Mouse (Mus musculus) forebrain, embryonic 10.5 days (tissue): ENCODE measurements at regions not wholly inside any gene's neighbourhood (a gene's known extent, or its start where the extent isn't known, plus 50 kb on each side); places are given as distances from the start of the nearest gene placed in this dataset.

Source experiments
- DNase-seq: peaks from one replicate; pipeline ENCODE4 v3.0.0-alpha.2; 2017; ENCODE audit warnings: low spot score; ENCODE audit errors: extremely low spot score
- H3K27ac ChIP-seq: fragments of 300-500 bp; sonication (generic); 2 replicates; pipeline ENCODE4 v1.5.1; 2016; ENCODE audit warnings: mild to moderate bottlenecking
- H3K27me3 ChIP-seq: fragments of 300-500 bp; sonication (generic); 2 replicates; pipeline ENCODE4 v1.6.1; 2016; ENCODE audit warnings: mild to moderate bottlenecking; ENCODE audit not compliant: poor library complexity, severe bottlenecking
- H3K36me3 ChIP-seq: fragments of 300-500 bp; sonication (generic); replicated peaks from 2 replicates; pipeline ENCODE4 v1.6.1; 2016; ENCODE audit warnings: mild to moderate bottlenecking, moderate library complexity
- H3K4me1 ChIP-seq: fragments of 300-500 bp; sonication (generic); 2 replicates; pipeline ENCODE4 v1.6.1; 2016
- H3K4me3 ChIP-seq: fragments of 300-500 bp; sonication (generic); 2 replicates; pipeline ENCODE4 v1.5.1; 2016; ENCODE audit warnings: mild to moderate bottlenecking, moderate library complexity
- H3K9me3 ChIP-seq: fragments of 300-500 bp; sonication (generic); 2 replicates; pipeline ENCODE4 v1.6.1; 2016; ENCODE audit warnings: mild to moderate bottlenecking, moderate library complexity
- WGBS: fragments of 180-500 bp; shearing (Covaris S2); methylation state at CpG from one replicate; pipeline ENCODE4 v1.1.7; 2016; 5-methylcytosine and 5-hydroxymethylcytosine counted together

DNA sequence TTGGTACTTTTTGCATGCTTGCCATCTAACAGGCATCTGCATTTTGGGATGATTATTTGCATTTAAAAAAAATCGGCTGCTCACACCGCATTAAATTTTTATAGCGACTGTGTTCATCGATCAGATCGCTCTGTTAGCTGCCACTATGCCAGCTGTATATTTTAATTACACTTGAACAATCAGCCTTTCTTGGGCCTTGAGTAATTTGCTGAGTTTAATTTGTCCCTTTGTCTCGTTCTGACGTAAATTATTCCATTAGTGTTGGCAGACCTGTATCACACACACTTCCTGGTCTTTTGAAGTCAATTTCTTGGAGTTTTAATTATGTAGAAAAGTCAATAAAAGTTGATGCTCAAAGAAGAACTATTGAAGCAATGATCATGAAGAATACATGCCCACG, 167.9 kb upstream of the Igfbp7 start:
- no peak overlapping the region for H3K4me3 ChIP-seq
- 88% methylated on average over 8 of the region's 8 CpGs for WGBS
- DNase-seq, result no peak
- H3K4me1 ChIP-seq, result peaks cover 15% of the 10 kb centered on the region
- H3K36me3 ChIP-seq, result no peaks in the 10 kb centered on the region
- peaks cover 7% of the 10 kb centered on the region; the same call in 1 of the 2 replicates for H3K27me3 ChIP-seq
- no peaks in the 10 kb centered on the region for H3K9me3 ChIP-seq
- no peak overlapping the region for H3K27ac ChIP-seq

DNA sequence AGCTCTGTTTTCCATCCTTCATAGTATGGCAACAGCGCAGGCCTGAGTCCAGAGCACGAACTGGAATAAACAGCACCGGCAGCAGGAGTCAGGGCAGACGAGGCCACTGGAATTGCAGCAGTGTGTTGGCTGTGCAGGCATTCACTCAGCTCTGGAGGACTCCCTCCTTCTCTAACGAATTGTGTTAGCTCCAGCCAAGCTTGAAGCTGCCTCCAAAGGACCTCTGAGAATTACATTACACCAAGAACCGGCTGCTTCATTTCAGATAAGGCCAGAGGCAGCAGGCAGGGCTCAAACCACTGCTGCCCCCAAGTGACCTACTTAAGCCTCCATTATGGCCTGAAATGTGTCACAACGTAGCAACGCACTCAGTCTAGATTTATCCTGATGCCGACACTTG, 162.5 kb upstream of the Igfbp7 start:
- Histone ChIP-seq H3K36me3 (no peaks in the 10 kb centered on the region), H3K4me1 (no peaks in the 10 kb centered on the region), H3K4me3 (no peak overlapping the region), H3K9me3 (peaks cover 2% of the 10 kb centered on the region; the same call in 1 of the 2 replicates), H3K27me3 (no peaks in the 10 kb centered on the region), H3K27ac (no peak overlapping the region)
- no peak for DNase-seq
- 74% methylated on average over 9 of the region's 9 CpGs for WGBS

DNA sequence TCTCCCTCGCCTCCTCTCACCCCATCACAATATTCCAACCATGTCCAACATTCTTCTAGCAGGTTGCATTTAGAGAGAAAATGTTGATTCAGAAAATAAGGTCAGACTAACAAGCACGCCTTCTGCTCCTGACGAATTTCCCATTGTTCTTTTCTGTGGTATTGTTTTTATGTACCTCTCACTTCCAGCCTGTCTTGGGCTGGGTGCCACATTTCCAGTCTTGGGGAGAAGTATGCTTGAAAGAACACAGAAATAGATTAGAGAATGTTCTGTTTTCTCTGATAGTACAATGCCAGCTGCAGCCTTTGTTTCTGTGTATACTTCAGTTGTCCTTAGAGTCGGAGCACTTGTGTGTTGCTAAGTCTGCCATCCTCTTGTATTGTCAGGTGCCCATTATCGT, 160.3 kb upstream of the Igfbp7 start:
- no peaks in the 10 kb centered on the region for H3K27me3 ChIP-seq
- 86% methylated on average over 5 of the region's 5 CpGs for WGBS
- no peak overlapping the region for H3K4me3 ChIP-seq
- H3K4me1 ChIP-seq, result no peaks in the 10 kb centered on the region
- DNase-seq, result no peak
- H3K36me3 ChIP-seq, result no peaks in the 10 kb centered on the region
- H3K27ac ChIP-seq, result no peak overlapping the region
- H3K9me3 ChIP-seq, result peaks cover 2% of the 10 kb centered on the region; the same call in 1 of the 2 replicates

DNA sequence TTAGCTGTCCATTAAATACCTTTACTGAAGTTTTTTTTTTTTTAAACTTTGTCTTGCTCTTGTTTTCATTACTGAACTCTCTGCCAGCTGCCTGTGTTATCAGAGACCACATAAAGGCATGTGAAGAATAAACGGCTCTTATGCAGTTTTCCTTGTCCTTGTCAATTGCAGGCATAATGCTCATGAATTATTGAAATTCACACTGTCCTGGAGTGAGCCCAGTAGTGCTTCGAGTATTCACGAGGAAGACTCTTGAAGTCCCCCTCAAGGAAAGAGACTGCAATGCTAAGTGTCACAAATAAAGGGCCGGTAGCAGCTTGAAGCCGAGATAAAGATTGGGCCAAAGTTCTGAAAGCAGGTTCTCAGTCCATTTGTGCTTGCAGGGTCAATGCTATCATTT, 144.7 kb upstream of the Igfbp7 start:
- WGBS, result 88% methylated on average over 5 of the region's 5 CpGs
- H3K36me3 ChIP-seq, result no peaks in the 10 kb centered on the region

GRCm38 (mm10) chr5:77552081-77552480, 144.2 kb upstream of the Igfbp7 start:
- no peak overlapping the region for H3K27ac ChIP-seq
- WGBS, result 90% methylated on average over 7 of the region's 7 CpGs
- H3K9me3 ChIP-seq, result no peaks in the 10 kb centered on the region
- no peaks in the 10 kb centered on the region for H3K4me1 ChIP-seq
- no peak overlapping the region for H3K4me3 ChIP-seq
- peaks cover 37% of the 10 kb centered on the region for H3K27me3 ChIP-seq
- no peak for DNase-seq
- H3K36me3 ChIP-seq, result no peaks in the 10 kb centered on the region

More for the DNA sequence above, 144.7 kb upstream of the Igfbp7 start:
- H3K4me3 ChIP-seq, result no peak overlapping the region
- H3K4me1 ChIP-seq, result no peaks in the 10 kb centered on the region
- DNase-seq, result no peak
- no peak overlapping the region for H3K27ac ChIP-seq
- H3K27me3 ChIP-seq, result peaks cover 32% of the 10 kb centered on the region
- H3K9me3 ChIP-seq, result no peaks in the 10 kb centered on the region

GRCm38 (mm10) chr5:77546001-77546620, 138.3 kb upstream of the Igfbp7 start:
- no peak overlapping the region for H3K27ac ChIP-seq
- WGBS, result 18% methylated on average over 13 of the region's 13 CpGs
- H3K4me1 ChIP-seq, result peaks cover 14% of the 10 kb centered on the region
- H3K27me3 ChIP-seq, result peaks cover 60% of the 10 kb centered on the region
- no peaks in the 10 kb centered on the region for H3K9me3 ChIP-seq
- H3K36me3 ChIP-seq, result no peaks in the 10 kb centered on the region
- no peak overlapping the region; the same call in 1 of the 2 replicates for H3K4me3 ChIP-seq
- DNase-seq, result peak; percentile 26

DNA sequence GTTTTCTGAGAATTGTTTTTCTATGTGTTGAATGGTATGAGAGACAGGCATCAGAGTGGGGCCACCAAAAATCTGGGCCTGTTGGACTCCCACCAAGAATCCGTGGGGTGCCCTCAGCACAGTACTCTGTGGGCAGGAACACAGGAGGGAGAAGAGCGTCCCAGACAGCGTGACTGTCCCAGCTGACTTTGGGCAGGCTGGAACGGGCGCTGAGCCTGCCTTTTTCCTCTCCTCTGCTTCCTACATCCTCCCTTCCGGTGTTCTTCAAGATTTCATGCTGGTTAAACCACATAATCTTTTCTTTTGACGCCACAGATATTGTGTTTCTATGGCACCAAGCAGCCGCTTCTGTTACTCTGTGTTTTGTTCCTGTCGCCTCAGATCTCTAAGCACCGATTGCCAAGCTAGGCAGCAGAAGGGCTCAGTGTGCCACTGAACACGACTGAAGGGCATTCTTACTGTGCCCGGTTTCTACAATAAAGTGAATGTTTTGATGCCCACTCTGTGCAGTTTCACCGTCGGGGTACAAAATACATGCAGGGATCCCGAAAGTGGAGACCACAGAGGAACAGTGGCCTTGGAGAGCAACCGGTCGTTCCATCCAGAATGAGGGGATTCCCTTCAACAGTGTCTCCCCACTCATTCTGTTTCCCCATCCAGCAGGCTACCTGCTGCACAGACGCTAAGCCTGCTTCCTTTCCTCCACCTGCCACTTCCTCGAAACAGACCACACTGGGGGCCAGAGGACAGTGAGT, 124.6 kb upstream of the Igfbp7 start:
- Histone ChIP-seq H3K4me1 (peaks cover 15% of the 10 kb centered on the region; the same call in 1 of the 2 replicates), H3K36me3 (no peaks in the 10 kb centered on the region), H3K9me3 (no peaks in the 10 kb centered on the region), H3K27me3 (no peaks in the 10 kb centered on the region), H3K4me3 (no peak overlapping the region), H3K27ac (0 out of 2 replicates have a peak overlapping the region, but pooled peaks have one; percentile 25)
- no peak for DNase-seq
- 75% methylated on average over 19 of the region's 19 CpGs for WGBS

- Histone ChIP-seq H3K27ac (no peak overlapping the region), H3K4me1 (peaks cover 15% of the 10 kb centered on the region; the same call in 1 of the 2 replicates), H3K27me3 (no peaks in the 10 kb centered on the region), H3K36me3 (no peaks in the 10 kb centered on the region), H3K9me3 (no peaks in the 10 kb centered on the region), H3K4me3 (no peak overlapping the region)
- DNase-seq, result no peak
- WGBS, result 88% methylated on average over 7 of the region's 7 CpGs
Observed at GRCm38 (mm10) chr5:77530376-77530775, 122.5 kb upstream of the Igfbp7 start.

DNA sequence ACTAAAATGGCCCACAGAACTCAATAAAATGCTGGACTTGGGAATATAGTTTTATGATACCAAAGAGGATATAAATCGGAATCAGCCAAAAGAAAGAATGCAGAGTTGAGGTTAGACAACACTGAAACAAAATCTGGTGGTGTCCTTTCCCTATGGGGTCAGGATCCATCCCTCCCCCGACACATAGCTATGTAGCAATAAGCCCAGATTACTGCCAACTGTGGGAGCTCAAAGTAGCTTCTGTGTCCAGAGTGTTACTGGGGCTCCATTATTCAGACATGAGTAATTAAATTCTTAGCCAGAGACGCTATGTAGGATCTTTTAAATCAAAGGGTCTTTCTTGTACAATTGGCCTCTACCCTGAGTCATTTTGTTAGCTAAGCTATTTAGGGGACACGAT, 109.4 kb upstream of the Igfbp7 start:
- Histone ChIP-seq H3K4me3 (no peak overlapping the region), H3K27me3 (no peaks in the 10 kb centered on the region), H3K9me3 (no peaks in the 10 kb centered on the region), H3K36me3 (no peaks in the 10 kb centered on the region), H3K27ac (no peak overlapping the region), H3K4me1 (peaks cover 16% of the 10 kb centered on the region)
- WGBS, result 81% methylated on average over 4 of the region's 4 CpGs
- no peak for DNase-seq

DNA sequence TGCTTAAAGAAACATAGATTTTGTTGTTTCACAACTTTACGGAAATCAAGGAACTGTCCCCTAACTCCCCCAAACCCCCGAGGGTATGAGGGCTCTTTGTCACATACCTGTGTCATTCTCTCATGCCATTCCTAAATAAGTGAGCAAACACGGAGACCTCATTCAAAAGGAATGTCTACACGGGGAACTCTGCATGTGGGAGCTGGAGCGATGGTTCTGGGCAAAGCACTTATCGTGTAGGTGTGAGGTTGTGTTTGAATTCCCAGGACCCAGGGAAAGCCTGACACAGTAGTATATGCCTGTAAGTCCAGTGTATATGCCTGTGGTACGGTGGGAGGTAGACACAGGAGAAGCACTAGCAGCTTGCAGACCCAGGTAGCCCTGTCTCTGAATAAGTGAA, 107.6 kb upstream of the Igfbp7 start:
- no peaks in the 10 kb centered on the region for H3K36me3 ChIP-seq
- H3K27ac ChIP-seq, result no peak overlapping the region
- 94% methylated on average over 7 of the region's 7 CpGs for WGBS
- H3K9me3 ChIP-seq, result no peaks in the 10 kb centered on the region
- no peak for DNase-seq
- H3K4me1 ChIP-seq, result peaks cover 16% of the 10 kb centered on the region
- no peaks in the 10 kb centered on the region for H3K27me3 ChIP-seq
- no peak overlapping the region for H3K4me3 ChIP-seq

DNA sequence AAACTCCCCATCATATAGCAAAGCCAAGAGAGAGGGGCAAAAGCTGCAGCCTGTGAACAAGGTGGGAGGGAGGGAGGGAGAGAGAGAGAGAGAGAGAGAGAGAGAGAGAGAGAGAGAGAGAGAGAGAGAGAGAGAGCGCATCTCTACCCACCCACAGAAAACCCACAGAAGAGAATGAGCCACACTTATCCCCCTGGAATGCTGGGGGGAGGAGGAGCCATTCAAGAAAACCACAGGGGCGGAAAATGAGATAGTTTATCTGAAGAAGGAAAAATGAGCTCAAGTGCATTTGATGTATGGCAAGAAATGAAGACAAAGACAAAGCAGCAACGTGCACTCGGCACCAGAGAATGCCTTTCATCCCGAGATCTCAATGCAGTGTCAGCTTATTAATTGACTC, 94.8 kb upstream of the Igfbp7 start:
- Histone ChIP-seq H3K27me3 (no peaks in the 10 kb centered on the region), H3K9me3 (no peaks in the 10 kb centered on the region), H3K4me1 (peaks cover 25% of the 10 kb centered on the region), H3K36me3 (no peaks in the 10 kb centered on the region), H3K27ac (peak overlapping the region; percentile 71), H3K4me3 (no peak overlapping the region)
- WGBS, result 30% methylated on average over 5 of the region's 5 CpGs
- peak; percentile 28 for DNase-seq

DNA sequence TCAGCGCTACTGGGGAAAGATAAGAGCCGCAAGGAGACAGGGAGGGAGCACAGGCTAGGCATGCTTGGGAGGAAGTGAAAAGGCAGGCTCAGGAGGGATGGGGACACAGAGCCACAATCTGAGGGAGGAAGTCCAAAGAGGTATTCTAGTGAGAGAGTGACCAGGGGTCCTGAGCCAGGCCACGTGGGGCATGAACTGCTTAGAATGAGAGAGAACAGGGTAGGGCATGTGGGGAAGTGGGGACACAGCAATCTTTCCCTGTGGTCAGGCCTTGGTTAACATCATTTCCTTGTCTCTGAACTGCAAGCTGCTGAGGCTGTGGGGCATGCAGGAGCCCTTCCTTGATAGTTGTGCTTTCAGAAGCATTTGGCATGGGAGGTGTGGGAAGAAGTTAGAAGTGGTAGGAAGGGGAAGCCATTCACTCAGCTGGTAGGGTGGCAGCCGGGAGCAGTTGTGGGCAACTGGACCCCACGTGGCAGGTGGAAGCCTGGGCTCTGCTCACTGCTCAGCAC, 92.2 kb upstream of the Igfbp7 start:
- H3K4me1 ChIP-seq, result peaks cover 33% of the 10 kb centered on the region
- H3K4me3 ChIP-seq, result no peak overlapping the region
- no peak for DNase-seq
- H3K27me3 ChIP-seq, result no peaks in the 10 kb centered on the region
- WGBS, result 72% methylated on average over 5 of the region's 5 CpGs
- no peak overlapping the region for H3K27ac ChIP-seq
- H3K36me3 ChIP-seq, result no peaks in the 10 kb centered on the region
- no peaks in the 10 kb centered on the region for H3K9me3 ChIP-seq

DNA sequence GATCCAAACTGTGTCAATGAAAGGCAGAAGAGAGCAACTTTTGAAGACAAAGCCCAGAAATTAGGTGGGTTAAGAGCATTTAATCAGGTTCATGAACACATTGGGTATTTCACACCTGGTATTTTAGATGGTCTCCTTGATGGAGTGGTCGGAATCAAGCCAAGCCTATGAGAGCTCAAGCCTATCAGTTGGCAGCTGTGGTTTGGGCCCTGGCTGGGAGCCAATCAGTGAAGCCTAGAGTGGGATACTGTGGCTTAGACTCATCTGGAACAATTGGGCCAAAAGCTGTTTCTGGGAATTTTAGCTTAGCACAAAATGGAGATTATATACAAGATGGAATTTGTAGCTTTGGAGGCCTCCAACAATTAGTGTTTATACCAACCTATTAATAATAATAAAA, 86.8 kb upstream of the Igfbp7 start:
- no peak for DNase-seq
- H3K27me3 ChIP-seq, result no peaks in the 10 kb centered on the region
- H3K4me3 ChIP-seq, result no peak overlapping the region
- no peak overlapping the region for H3K27ac ChIP-seq
- H3K4me1 ChIP-seq, result peaks cover 8% of the 10 kb centered on the region
- H3K9me3 ChIP-seq, result no peaks in the 10 kb centered on the region
- H3K36me3 ChIP-seq, result no peaks in the 10 kb centered on the region
- 90% methylated on average over 1 of the region's 1 CpGs for WGBS
